Comparison of ENCODE assay signal across 7 mouse cellular contexts in genomic region chr11:22973599-22973998, GRCm38 (mm10). TPM values are rescaled to one million over a fixed set of nuclear protein-coding genes. Genes with fewer than 3 reads are reported as not detected.
A peak's percentile ranks its signal among the peaks of the same experiment; 100 is the strongest.
DNase-seq lines count a peak whose midpoint lies in the region; ATAC-seq lines count a peak whose summit lies in the region.

No protein-coding gene starts in this region.

- peak overlapping the region; percentile 58 for H3K4me2 ChIP-seq in embryonic facial prominence, embryonic 12.5 days (replicated peaks)
- H3K4me2 ChIP-seq in intestine, embryonic 14.5 days (ENCODE audit: low read length): peak overlapping the region; percentile 46
- peak overlapping the region; percentile 52 for H3K4me2 ChIP-seq in midbrain, embryonic 16.5 days (ENCODE audit: low read length)

- H3K27me3 ChIP-seq in embryonic facial prominence, embryonic 12.5 days: no peaks in the 10 kb centered on the region
- no peaks in the 10 kb centered on the region for H3K27me3 ChIP-seq in intestine, embryonic 14.5 days (replicated peaks; ENCODE audit: control insufficient read depth, insufficient read depth, low read length)
- no peaks in the 10 kb centered on the region for H3K27me3 ChIP-seq in midbrain, embryonic 16.5 days (ENCODE audit: control insufficient read depth, insufficient read depth, low read depth, low read length)

- peaks cover 10% of the 10 kb centered on the region for H3K4me1 ChIP-seq in embryonic facial prominence, embryonic 12.5 days
- H3K4me1 ChIP-seq in intestine, embryonic 14.5 days (replicated peaks; ENCODE audit: control insufficient read depth, insufficient read depth, low read length): peaks cover 5% of the 10 kb centered on the region; the same call in 1 of the 2 replicates
- peaks cover 29% of the 10 kb centered on the region for H3K4me1 ChIP-seq in midbrain, embryonic 16.5 days (ENCODE audit: control insufficient read depth, insufficient read depth, low read length)

- H3K36me3 ChIP-seq in embryonic facial prominence, embryonic 12.5 days: peaks cover 35% of the 10 kb centered on the region
- peaks cover 20% of the 10 kb centered on the region for H3K36me3 ChIP-seq in intestine, embryonic 14.5 days (ENCODE audit: control insufficient read depth, insufficient read depth, low read length)
- peaks cover 7% of the 10 kb centered on the region; the same call in 1 of the 2 replicates for H3K36me3 ChIP-seq in midbrain, embryonic 16.5 days (ENCODE audit: control insufficient read depth, insufficient read depth, low read length)

- peak; percentile 56 for DNase-seq in right cerebral cortex, adult 18-20 months
- DNase-seq in right cerebral cortex, postnatal 36 days (ENCODE audit: low spot score in 2 of 2): no peak
- DNase-seq in intestine, embryonic 14.5 days (ENCODE audit: low spot score): peak; percentile 64
- no peak for DNase-seq in layer of hippocampus, adult 9-10 months (ENCODE audit: low spot score)
- no peak for DNase-seq in gastrocnemius, adult 8-10 months (ENCODE audit: low spot score in 2 of 2)

- WGBS in embryonic facial prominence, embryonic 12.5 days: 56% methylated on average over 14 of the region's 14 CpGs
- 60% methylated on average over 14 of the region's 14 CpGs for WGBS in intestine, embryonic 14.5 days
- 57% methylated on average over 14 of the region's 14 CpGs for WGBS in midbrain, embryonic 16.5 days

- peaks cover 29% of the 10 kb centered on the region for H3K9me3 ChIP-seq in embryonic facial prominence, embryonic 12.5 days
- H3K9me3 ChIP-seq in intestine, embryonic 14.5 days (ENCODE audit: control insufficient read depth, low read length): peaks cover 27% of the 10 kb centered on the region
- H3K9me3 ChIP-seq in midbrain, embryonic 16.5 days (replicated peaks; ENCODE audit: control insufficient read depth, low read length, poor library complexity, severe bottlenecking): peaks cover 19% of the 10 kb centered on the region; the same call in 1 of the 2 replicates

- ATAC-seq in embryonic facial prominence, embryonic 12.5 days (ENCODE audit: insufficient number of reproducible peaks, insufficient read depth, low FRiP score, low TSS enrichment): no peak
- no peak for ATAC-seq in intestine, embryonic 14.5 days (replicated peaks; ENCODE audit: low FRiP score, low TSS enrichment, low read depth)
- no peak for ATAC-seq in midbrain, embryonic 16.5 days

- peak overlapping the region; percentile 47 for H3K9ac ChIP-seq in embryonic facial prominence, embryonic 12.5 days
- peak overlapping the region; percentile 53 for H3K9ac ChIP-seq in intestine, embryonic 14.5 days (ENCODE audit: low read length)
- peak overlapping the region; percentile 54 for H3K9ac ChIP-seq in midbrain, embryonic 16.5 days (ENCODE audit: low read depth, low read length)

- H3K4me3 ChIP-seq in embryonic facial prominence, embryonic 12.5 days: peak overlapping the region; percentile 60
- H3K4me3 ChIP-seq in intestine, embryonic 14.5 days (ENCODE audit: low read depth, low read length): peak overlapping the region; percentile 49
- peak overlapping the region; percentile 47 for H3K4me3 ChIP-seq in midbrain, embryonic 16.5 days (ENCODE audit: low read depth, low read length)

- peak overlapping the region; percentile 77 for H3K27ac ChIP-seq in embryonic facial prominence, embryonic 12.5 days
- 0 out of 2 replicates have a peak overlapping the region, but pooled peaks have one; percentile 67 for H3K27ac ChIP-seq in intestine, embryonic 14.5 days (ENCODE audit: low read depth)
- H3K27ac ChIP-seq in midbrain, embryonic 16.5 days (ENCODE audit: low read length): peak overlapping the region; percentile 62; the same call in 1 of the 2 replicates

RNA-seq across cellular contexts. Expression of gene Zrsr1, which starts 1.8 kb away (rescaled TPM):
- polyA plus RNA-seq in embryonic facial prominence, embryonic 12.5 days (2016; fragmentation: Nextera tagmentation; extraction: Ambion mirVana): 3.6 and 4.7 TPM in 2 replicates
- polyA plus RNA-seq in intestine, embryonic 14.5 days (2014; fragmentation: Nextera tagmentation; extraction: Ambion mirVana): 1.4 and 2.7 TPM in 2 replicates
- 6.1 and 7.1 TPM in 2 replicates for polyA plus RNA-seq in midbrain, embryonic 16.5 days (2015; fragmentation: Nextera tagmentation; extraction: Ambion mirVana)
- 10 to 100 TPM; 19.3 to 26.7 (median 21.7) TPM for total RNA-seq in gastrocnemius, adult 8-10 months (2022)

RNA-seq across cellular contexts. Expression of gene Gm28048, which starts 8.3 kb away (rescaled TPM):
- polyA plus RNA-seq in embryonic facial prominence, embryonic 12.5 days (2016; fragmentation: Nextera tagmentation; extraction: Ambion mirVana): 7.5 and 9.4 TPM in 2 replicates
- polyA plus RNA-seq in intestine, embryonic 14.5 days (2014; fragmentation: Nextera tagmentation; extraction: Ambion mirVana): 15.2 and 16.0 TPM in 2 replicates
- polyA plus RNA-seq in midbrain, embryonic 16.5 days (2015; fragmentation: Nextera tagmentation; extraction: Ambion mirVana): 2.9 and 5.7 TPM in 2 replicates
- 1 to 10 TPM in 3 of 4 experiments, under 1 TPM in 1; 0.92 to 2.0 (median 1.4) TPM for total RNA-seq in gastrocnemius, adult 8-10 months (2022)

RNA-seq across cellular contexts. Expression of gene Commd1, which starts 8.6 kb away (rescaled TPM):
- 358 and 366 TPM in 2 replicates for polyA plus RNA-seq in embryonic facial prominence, embryonic 12.5 days (2016; fragmentation: Nextera tagmentation; extraction: Ambion mirVana)
- polyA plus RNA-seq in intestine, embryonic 14.5 days (2014; fragmentation: Nextera tagmentation; extraction: Ambion mirVana): 411 and 426 TPM in 2 replicates
- 248 and 268 TPM in 2 replicates for polyA plus RNA-seq in midbrain, embryonic 16.5 days (2015; fragmentation: Nextera tagmentation; extraction: Ambion mirVana)
- 100 to 1,000 TPM in 2 of 4 experiments, 10 to 100 TPM in 2; 90.9 to 112 (median 101) TPM for total RNA-seq in gastrocnemius, adult 8-10 months (2022)

RNA-seq across cellular contexts. Expression of gene Cct4, which starts 16.7 kb away (rescaled TPM):
- 328 and 333 TPM in 2 replicates for polyA plus RNA-seq in embryonic facial prominence, embryonic 12.5 days (2016; fragmentation: Nextera tagmentation; extraction: Ambion mirVana)
- 288 and 312 TPM in 2 replicates for polyA plus RNA-seq in intestine, embryonic 14.5 days (2014; fragmentation: Nextera tagmentation; extraction: Ambion mirVana)
- 276 and 291 TPM in 2 replicates for polyA plus RNA-seq in midbrain, embryonic 16.5 days (2015; fragmentation: Nextera tagmentation; extraction: Ambion mirVana)
- 100 to 1,000 TPM in 1 of 4 experiments, 10 to 100 TPM in 3; 81.4 to 104 (median 87.7) TPM for total RNA-seq in gastrocnemius, adult 8-10 months (2022)

RNA-seq across cellular contexts. Expression of gene Fam161a, which starts 33.7 kb away (rescaled TPM):
- 4.7 and 5.5 TPM in 2 replicates for polyA plus RNA-seq in embryonic facial prominence, embryonic 12.5 days (2016; fragmentation: Nextera tagmentation; extraction: Ambion mirVana)
- polyA plus RNA-seq in intestine, embryonic 14.5 days (2014; fragmentation: Nextera tagmentation; extraction: Ambion mirVana): 1.6 and 2.1 TPM in 2 replicates
- 5.4 and 6.7 TPM in 2 replicates for polyA plus RNA-seq in midbrain, embryonic 16.5 days (2015; fragmentation: Nextera tagmentation; extraction: Ambion mirVana)
- 1 to 10 TPM; 2.6 to 3.4 (median 3.1) TPM for total RNA-seq in gastrocnemius, adult 8-10 months (2022)

Comparison
In these comparisons a context has a peak if more than half of its experiments do, and no peak if none do; other contexts are left out.
1. DNase-seq: peak in right cerebral cortex, adult 18-20 months (single experiment) and intestine, embryonic 14.5 days (single experiment); none in right cerebral cortex, postnatal 36 days (0 of 2), layer of hippocampus, adult 9-10 months (single experiment) and gastrocnemius, adult 8-10 months (0 of 2).
2. Peak in every context shown above with its lines, with median percentiles within 50 percentile points of each other: H3K27ac ChIP-seq, H3K4me2 ChIP-seq, H3K4me3 ChIP-seq and H3K9ac ChIP-seq.